27 mouse cellular contexts compared by ENCODE assay signal in genomic region chr12:77994176-77994575, GRCm38 (mm10).
"Had no signal": no experiment of that assay in that cellular context is flagged by ENCODE, and none has a peak within 500 bp of the region (broad histone marks: within the 10 kb centered on the region; RNA-seq: fewer than 3 reads in every experiment).

No protein-coding gene starts in this region.

- H3K4me3 ChIP-seq: gastrocnemius, adult 2 months; heart, embryonic 10.5 days; heart, embryonic 12.5 days; hindbrain, embryonic 10.5 days; hindbrain, embryonic 12.5 days; hindbrain, embryonic 15.5 days; kidney, embryonic 15.5 days; limb, embryonic 13.5 days; limb, embryonic 15.5 days; liver, embryonic 12.5 days had no signal

- H3K4me1 ChIP-seq: heart, embryonic 10.5 days; hindbrain, embryonic 10.5 days; hindbrain, embryonic 15.5 days; kidney, embryonic 15.5 days; limb, embryonic 13.5 days; limb, embryonic 15.5 days; liver, embryonic 12.5 days had no signal

- H3K9me3 ChIP-seq: heart, embryonic 10.5 days; heart, embryonic 12.5 days; hindbrain, embryonic 10.5 days; hindbrain, embryonic 12.5 days; hindbrain, embryonic 15.5 days; kidney, embryonic 15.5 days; limb, embryonic 13.5 days; limb, embryonic 15.5 days; liver, embryonic 12.5 days had no signal

- H3K4me2 ChIP-seq: heart, embryonic 12.5 days; hindbrain, embryonic 12.5 days; hindbrain, embryonic 15.5 days; kidney, embryonic 15.5 days; limb, embryonic 13.5 days; limb, embryonic 15.5 days; liver, embryonic 12.5 days had no signal

- H3K9ac ChIP-seq: heart, embryonic 12.5 days; hindbrain, embryonic 12.5 days; hindbrain, embryonic 15.5 days; kidney, embryonic 15.5 days; limb, embryonic 13.5 days; limb, embryonic 15.5 days; liver, embryonic 12.5 days; liver, embryonic 14.5 days had no signal

- DNase-seq: gastrocnemius, adult 2 months; gastrocnemius, postnatal 10 days; gastrocnemius, postnatal 25 days; heart, adult 18-20 months; heart, postnatal 14 days; heart, postnatal 4 days; kidney, adult 11 months; kidney, adult 2 months; kidney, adult 9 months; kidney, postnatal 14 days; kidney, postnatal 36 days; layer of hippocampus, adult 9-11 months; layer of hippocampus, postnatal 36 days; left cerebral cortex, postnatal 4 days had no signal

- H3K27me3 ChIP-seq: heart, embryonic 12.5 days; hindbrain, embryonic 12.5 days; hindbrain, embryonic 15.5 days; kidney, embryonic 15.5 days; limb, embryonic 13.5 days; limb, embryonic 15.5 days; liver, embryonic 12.5 days had no signal

- H3K36me3 ChIP-seq: heart, embryonic 10.5 days; heart, embryonic 12.5 days; hindbrain, embryonic 10.5 days; hindbrain, embryonic 12.5 days; hindbrain, embryonic 15.5 days; kidney, embryonic 15.5 days; limb, embryonic 13.5 days; limb, embryonic 15.5 days; liver, embryonic 12.5 days had no signal

- ATAC-seq: inflammation-experienced regulatory T-cells, adult 6 months; intestine, embryonic 16.5 days; liver, embryonic 12.5 days had no signal

- H3K27ac ChIP-seq: gastrocnemius, adult 2 months; heart, embryonic 10.5 days; hindbrain, embryonic 10.5 days; hindbrain, embryonic 12.5 days; hindbrain, embryonic 15.5 days; kidney, embryonic 15.5 days; kidney, postnatal 0 days; limb, embryonic 13.5 days; limb, embryonic 15.5 days; liver, embryonic 12.5 days; liver, embryonic 14.5 days had no signal
